Mouse (Mus musculus) 3T3-L1 (cell line): ENCODE measurements around the gene Ypel2.

Source experiments
- DNase-seq: peaks from one replicate; pipeline ENCODE4 v3.0.0-alpha.2; 2015; ENCODE audit warnings: low read depth, low spot score

The Ypel2 gene

DNA sequence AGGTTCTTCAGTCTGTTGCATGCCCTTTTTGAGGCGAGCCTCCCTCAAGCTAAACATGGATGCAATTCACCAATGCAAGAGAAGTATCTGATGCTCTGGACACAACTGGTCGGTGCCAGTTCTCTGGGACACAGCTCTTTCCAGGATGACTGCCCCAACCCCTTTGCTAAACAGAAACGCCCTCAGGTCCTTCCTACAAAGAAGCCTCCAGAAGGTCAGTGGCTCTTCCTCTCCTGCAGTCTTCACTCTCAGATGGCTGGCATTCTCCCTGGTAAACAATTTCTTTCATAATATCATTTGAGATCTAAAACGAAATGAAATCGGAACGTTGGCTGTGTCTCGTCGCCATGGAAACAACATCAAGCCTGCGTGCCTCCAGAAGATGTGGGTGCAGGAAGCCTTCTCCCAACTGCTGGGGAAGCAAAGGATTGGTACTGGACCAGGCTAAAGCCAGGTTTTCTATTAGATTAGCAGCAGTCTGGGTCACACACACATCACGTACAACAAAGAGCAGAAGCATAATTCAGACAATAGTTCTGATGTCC lies 62.8 kb downstream of the Ypel2 start:
- DNase-seq: no peak

DNA sequence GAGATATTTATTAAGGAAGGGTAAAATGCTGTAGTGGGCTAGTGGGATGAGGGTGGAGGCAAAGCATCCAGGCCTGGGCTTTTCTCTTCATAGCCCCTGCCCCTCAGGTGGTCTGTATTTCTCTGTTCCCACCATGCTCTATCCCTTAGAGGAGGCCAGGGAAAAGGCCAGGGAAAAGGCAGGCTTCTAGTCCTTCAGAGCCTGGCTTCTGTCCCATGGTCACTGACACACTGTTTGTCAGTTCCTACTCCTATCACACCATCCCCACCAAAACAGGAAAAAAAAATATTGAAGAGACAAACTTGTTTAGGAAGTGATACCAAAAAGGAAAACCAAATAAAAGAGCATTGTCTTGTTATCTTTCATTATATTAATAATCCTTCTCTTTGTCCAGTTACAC lies 63.5 kb downstream of the Ypel2 start:
- no peak for DNase-seq

DNA sequence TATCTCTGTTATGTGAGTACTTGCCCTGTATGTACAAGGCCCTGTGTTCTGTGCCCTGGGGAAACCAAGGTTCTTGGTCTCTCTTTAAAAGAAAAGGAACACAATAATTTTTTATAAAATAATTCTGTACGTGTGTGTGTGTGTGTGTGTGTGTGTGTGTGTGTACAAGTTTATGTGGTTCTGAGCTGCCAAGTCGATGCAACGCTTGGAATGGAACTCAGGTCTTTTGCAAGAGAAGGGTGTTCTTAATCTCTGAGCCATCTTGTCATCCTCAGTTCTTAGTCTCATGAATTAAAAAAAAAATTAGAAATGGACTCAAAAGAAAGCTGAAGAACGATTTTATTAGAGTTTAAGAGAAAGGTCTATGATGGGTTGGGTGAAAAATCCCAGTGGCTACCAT lies 64.0 kb downstream of the Ypel2 start:
- DNase-seq: no peak

DNA sequence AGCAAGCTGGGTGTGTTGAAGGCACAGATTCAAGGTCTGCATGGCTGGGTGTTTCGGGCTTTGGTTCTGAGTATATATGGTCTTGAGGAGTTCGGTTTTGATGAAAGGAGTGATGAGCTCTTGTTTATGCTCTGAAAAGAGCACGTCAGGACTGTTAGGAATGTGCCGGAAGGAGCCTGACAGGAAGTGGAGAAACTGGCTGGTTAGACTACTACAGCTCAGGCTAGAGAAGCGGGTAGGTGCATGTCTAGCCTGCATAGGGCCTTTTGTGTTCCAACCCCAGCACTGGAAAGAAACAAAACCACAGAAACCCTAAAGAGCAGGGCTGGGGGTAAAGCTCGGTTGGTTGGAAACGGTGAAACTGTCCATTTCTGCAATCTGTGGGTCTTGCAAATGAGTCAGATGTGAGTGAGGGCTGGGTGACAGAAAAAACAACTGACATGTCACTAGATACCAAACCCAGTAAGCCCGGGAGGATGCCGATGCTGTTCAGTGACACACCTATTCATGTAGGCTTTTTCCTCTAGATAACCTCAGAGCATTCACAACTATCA lies 68.3 kb downstream of the Ypel2 start:
- DNase-seq: no peak

DNA sequence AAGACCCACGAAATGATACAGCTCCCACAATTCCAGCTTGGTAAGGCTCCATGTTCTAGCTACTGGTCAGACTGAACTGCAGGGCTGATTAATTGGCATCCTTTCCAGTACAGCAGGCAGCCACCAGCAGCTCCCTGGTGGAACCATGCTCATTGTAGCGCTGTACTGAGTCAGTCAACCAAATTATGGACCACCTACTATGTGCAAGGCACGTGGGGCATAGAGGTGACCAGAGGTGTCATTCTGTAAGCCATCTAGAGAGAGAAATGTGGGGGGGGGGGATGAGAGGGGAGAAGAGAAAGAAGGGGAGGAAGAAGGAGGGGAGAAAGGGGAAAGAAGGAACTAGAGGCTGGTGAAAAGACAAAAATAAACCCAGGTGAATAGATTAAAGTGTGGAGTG lies 68.9 kb downstream of the Ypel2 start:
- no peak for DNase-seq

DNA sequence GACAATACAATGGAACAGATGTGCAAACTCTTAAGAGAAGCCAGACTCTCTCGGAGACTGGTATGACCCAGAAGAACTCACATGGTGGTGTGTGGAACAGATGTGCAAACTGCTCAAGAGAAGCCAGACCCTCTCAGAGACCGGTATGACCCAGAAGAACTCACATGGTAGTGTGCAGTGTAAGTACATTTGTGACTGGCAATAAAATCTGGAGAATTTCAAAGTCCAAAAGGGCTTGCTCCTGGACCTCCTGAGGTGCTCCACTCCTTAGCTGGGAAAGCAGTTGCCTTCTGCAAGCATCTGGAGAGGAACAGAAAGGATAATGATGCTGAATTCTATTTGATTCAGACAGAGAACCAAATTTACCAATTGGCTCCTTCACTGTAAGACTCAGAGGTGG lies 69.9 kb downstream of the Ypel2 start:
- no peak for DNase-seq

DNA sequence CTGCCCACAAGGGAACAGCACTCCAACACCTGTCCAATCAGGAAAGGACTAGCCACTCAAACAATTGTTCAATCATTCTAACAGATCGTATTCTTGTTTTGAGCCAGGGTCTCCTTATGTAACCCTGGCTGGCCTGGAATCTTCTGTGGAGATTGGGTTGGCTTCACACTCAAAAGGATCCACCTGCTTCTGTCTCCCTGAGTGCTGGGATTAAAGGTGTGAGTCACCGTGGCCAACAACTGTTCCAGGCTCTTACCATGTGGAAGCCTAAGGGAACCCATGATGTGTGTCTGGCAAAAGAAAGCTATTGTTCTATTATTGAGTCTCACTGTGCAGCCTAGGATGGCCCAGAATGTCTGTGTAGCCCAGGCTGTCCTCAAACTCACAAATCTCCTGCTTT lies 71.5 kb downstream of the Ypel2 start:
- DNase-seq: no peak

DNA sequence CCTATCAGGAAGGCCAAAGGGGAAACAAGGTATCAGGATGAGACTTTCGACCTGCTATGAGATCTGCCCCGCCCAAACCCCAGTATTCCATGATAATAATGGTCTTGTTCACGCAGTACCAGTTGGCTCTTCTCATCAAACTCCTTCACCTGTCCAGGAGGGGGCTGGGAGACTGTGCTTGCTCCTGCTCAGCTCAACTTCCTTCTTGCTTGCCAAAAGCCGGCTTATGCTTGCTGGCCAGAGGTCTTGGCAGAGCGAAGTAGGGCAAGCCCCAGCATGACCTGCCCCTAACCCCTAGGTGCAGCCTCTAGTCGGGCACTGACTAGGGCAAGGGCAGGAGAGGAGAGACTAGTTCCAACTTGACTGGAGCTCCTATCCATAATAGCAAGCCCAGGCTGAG lies 72.2 kb downstream of the Ypel2 start:
- DNase-seq: no peak

DNA sequence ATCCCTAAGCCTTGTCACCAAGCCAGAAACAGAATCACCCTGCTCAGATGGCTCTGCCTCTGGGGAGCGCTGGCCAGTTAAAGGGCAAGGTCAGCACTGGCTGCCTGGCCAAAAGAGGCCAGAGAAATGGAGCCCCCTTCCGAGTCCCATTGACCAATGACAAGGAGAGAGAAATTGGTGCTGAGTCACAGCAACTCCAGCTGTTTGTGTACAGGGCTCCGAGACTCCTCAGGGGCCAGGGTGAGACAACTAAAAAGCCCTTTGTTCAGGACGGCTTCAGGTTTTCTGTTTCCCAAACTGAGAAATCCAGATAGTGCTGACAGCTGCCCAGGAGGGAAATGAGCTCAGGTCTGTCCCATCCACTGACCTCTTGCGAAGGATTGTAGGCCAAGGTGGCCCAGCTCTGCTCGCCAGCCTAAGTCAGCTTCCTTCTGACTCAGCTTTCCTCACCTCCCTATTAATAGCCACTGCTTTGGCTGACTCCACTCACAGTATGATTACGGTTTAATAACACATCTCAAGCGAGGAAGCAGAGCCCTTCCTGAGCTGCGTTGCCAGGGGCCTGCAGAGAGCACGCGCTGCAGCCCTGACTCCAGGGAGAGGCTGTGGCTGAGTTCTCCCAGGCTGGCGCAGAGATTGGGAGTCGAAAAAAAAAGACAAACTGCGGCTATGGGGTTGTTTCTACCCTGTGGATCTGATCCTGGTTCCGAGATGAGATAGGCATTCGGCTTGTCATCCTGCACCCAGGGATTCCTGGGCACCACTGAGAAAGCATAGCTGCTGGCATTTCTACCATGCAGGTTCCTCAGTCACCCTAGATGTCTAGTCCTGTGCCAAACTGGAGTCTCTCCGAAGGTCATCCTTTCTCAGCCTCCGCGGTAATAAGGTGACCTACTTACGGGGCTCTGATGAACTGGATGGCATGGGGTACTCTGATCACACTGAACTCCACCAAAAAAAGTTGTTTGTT lies 73.1 kb downstream of the Ypel2 start:
- peak; percentile 84 for DNase-seq

DNA sequence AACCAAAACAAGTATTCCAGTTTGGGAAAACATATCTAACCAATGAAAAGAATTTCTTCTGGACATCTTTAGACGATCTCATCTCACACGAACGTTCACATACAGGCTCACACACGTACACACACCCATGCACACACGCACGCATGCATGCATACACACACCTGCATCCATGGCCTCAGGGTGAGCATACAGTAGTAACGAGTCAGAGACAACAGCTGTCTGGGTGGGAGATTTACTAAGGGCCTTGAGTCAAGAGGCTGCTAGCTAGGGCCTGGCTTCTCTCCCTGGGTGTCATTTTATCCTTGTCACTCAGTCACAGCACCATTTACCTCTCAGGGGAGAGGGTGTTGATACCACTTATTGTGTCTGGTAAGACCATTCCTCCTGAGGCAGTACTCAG lies 74.0 kb downstream of the Ypel2 start:
- peak; percentile 53 for DNase-seq

DNA sequence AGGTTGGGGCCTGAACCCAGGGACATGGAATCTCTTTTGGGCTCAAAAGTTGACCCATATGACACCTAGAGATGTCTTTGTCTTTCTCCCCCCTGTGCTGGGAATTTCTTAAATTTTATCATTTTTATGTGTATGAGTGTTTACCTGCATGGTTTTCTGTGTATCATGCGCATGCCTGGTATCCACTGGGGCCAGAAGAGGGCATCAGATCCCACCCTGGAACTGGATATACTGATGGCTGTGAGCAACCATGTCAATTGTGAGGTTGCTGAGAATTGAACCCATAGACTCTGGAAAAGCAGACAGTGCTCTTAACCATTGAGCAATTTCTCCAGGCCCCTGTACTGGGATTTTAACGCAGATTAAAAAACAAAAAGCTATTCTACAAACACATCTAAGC lies 76.0 kb downstream of the Ypel2 start:
- DNase-seq: no peak

DNA sequence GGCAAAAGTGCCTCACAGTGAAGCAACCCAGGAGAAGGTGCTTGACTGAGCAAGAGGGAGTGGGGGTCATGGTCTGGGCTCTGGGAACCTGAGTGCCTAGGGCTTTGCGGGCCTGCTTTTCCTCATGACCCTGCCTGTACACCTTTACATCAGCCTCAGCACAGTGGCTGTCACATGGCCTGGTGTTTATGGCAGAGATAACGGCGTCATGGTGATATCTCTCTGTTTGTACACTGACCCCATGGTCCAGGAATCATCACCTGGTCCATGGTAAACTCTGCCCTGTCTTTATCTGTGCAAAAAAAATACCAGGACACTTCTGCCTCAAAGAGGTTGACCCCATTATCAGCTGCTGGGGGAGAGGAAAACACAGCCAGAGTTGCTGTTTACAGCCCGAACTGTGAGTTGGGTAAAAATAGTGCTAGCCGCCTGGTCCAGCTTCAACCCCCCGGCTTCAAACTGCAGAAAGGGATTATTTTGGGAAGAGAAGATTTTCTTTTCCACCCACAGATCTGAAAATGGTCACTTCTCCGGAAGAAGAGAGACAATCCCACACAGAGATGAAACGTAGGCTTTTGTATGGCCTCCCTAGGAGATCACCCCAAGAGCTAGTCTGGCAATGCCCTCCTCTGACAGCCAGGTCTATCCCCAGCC lies 76.8 kb downstream of the Ypel2 start:
- DNase-seq: no peak

DNA sequence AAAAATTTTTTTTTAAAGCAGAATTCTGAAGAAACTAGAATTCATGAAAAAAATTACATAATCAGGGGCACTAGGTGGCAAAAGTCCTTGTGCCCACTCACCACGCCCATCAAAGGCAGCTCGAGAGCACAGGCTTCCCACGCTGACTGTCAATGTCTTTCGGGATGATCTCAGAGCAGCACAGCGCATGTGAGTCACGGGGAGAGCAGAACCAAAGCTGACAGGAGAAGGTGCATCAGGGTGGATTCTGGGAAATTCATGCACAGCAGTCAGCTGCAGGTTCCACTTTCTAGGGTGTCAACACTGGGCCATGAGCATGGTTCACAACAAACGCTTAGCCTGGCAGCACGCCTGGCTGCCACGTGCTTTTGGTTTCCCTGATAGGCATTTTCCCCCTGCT lies 79.2 kb downstream of the Ypel2 start:
- DNase-seq: no peak

DNA sequence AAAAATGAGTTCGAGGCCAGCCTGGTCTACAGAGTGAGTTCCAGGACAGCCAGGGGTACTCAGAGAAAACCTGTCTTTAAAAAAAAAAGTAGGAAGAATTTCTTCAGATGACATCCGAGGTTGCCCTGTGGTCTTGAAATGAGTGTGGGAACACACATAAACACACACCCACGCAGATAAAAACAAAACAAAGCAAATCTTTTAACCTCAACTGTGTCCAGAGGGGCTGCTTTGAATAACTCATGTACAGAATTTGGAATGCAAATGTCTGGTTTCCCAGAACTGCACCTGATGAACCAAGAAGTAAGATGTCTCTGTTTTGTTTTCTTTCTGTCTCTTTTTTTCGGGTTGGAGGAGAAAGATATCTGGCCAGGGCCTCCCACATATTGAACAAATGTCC lies 83.3 kb downstream of the Ypel2 start:
- no peak for DNase-seq

DNA sequence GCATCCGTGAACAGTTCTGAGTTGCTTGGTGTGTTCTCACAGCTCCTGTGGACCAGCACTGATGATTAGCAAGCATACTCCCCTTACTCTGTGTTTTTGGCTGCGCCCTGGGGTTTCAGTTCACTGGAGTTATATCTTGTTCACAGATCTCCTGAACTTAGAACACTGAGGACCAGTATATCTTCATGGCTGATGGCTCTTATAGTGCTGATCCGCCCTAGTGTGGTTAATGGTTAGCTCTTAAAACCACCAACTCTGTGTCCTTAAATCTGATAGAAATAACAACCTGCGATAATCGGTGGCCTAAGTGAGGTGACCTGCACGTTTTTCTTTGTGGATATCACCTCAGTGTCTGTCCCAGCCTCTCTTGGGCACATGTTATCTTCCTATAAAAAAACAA lies 84.5 kb downstream of the Ypel2 start:
- no peak for DNase-seq

DNA sequence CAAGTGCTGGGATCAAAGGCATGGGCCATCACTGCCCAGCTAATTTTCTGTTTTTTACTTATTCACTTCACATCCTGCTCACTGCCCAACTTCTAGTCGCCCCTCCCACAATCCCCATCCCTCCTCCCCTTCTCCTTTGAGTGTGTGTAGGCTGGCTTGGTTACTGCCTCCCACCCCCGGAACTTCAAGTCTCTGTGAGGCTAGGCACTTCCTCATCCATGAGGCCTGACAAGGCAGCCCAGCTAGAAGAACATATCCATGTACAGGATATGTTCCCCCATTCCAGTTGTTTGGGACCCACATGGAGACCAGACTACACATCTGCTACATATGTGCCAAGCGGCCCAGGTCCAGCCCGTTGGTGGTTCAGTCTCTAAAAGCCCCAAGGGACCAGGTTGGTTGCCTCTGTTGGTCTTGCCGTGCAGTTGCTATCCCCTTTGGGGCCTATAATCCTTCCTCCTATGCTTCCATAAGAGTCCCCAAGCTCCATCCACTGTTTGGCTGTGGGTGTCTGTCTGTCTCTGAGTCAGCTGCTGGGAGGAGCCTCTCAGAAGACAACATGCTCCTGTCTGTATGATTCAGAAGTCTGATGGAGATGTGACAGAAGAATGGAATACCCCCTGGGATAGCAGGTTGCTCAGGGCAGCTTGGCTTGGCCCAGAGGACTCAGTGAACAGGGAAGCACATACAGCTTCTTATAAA lies 85.5 kb downstream of the Ypel2 start:
- DNase-seq: peak; percentile 50

DNA sequence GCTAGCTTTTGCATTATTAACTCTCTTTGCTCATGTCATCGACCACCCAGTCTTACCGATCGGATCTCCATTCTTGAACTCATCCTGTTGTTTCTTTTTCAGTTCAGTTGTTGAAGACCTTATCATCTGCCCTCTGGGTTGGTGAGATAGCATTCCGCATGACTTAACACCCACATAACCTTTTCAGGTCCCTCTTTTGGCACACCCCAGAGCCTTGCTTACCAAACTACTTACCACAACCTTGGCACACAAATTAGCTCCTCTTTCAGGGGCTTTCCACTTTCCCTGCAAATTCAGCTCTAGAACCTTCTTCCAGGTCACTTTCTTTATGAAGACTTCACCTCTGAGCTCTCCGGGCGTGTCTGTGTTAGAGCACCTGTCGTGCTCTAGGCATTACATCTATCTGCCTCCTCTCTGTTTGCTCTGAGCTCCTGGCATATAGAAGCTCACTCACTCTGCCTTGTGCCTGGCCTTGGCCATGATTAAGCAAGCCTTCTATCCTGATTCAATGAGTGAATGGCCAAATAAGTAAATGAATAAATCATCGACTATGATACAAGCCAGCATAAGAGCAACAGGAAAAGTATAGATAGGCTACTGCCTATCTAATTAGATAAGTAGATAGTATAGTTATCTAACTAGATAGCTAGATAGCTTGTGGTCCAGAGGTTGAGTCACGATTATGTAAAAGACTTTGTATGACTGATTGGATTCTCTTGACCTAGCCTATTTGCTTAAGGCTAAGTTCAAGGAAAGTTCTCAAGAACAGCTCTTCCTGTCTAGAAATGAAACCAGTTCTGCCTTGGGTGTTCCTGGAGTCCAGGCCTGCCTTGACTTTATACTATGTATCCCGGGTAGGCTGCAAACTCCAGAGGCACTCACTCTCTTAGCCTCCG lies 86.5 kb downstream of the Ypel2 start:
- DNase-seq: peak; percentile 19

DNA sequence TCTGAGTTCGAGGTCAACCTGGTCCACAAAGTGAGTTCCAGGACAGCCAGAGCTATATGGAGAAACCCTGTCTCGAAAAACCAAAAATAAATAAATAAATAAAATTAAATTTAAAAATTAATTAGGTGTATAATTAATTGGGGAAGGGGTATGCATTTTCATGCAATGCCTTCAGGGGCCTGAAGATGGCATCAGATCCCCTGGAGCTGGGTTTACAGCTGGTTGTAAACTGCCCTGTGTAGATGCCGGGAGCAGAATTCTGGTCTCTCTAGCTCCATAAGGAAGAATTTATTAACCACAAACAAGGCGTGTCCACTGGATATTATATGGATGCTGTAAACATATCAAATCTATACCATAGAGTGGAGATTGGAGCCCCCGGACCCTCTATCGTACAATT lies 87.2 kb downstream of the Ypel2 start:
- DNase-seq: no peak

DNA sequence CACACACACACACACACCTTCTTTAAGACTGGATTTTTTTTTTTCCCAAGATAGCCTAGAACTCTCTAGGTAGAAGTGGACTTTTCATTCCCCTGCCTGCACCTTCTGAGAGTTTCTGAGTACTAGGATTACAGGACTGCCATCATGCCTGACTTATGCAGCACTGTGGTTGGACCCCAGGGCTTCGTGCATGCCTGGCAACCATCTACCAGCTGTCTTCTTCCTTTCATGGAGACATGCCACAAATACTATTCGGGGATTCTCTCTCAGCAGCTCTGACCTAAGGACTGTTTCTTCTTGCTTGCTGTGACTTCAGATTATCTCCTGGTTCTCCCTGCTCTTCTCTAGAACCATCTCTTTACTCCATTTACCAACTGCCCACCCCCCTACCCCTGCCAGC lies 88.2 kb downstream of the Ypel2 start:
- DNase-seq: no peak

DNA sequence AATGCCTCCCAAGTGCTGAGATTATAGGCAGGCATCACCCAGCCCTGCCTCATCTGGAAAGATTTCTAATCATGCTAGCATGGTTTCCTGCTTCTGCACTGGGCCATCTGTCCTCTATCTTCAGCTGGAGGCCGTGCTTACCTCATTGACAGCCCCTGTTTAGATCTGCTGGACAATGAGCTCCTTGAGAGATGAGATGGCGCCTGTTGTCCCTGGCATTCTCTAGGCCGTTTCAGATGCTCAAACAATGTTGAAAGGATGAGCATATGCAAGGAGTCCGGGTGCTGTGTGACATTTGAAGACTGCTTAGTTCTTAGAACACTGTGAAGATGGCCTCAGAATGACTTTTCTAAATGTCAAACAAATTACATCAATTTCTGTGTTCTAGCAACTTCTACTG lies 88.8 kb downstream of the Ypel2 start:
- DNase-seq: no peak

DNA sequence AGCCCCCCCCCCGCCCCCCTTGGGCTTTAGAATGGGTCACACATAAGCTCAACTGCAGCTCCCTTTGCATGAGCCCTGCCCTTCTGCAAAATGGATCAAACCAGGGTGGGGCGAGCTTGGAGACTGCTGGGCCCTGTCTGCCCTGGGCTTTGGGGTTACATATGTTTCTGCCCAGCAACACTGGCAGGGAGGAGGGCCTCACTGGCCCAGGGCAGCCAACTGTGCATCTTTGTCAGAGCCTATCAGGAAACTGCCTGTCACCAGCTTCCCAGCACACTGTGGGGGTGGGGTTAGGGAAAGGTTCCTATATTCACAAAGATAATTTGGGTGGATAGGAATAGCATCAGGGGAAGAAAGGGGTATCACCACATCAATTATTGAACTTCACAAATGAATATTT lies 95.1 kb downstream of the Ypel2 start:
- DNase-seq: peak; percentile 54
